Mouse (Mus musculus): ENCODE results near the gene Olfr1019.

- TF ChIP-seq CTCF (IDR thresholded peaks at IDR 0.05; ENCODE audit: borderline replicate concordance, control insufficient read depth, extremely low read depth, insufficient read depth, low read length, poor library complexity), result no peak
- TF ChIP-seq POLR2A (IDR thresholded peaks at IDR 0.05; ENCODE audit: control insufficient read depth, extremely low read depth, insufficient read depth, low read length, poor library complexity), result no peak
These were observed 53.0 kb downstream of the Olfr1019 start for GRCm38 (mm10) chr2:85792331-85792730.
